Mouse (Mus musculus): ENCODE data around the gene Skap2. TPM values are rescaled to one million over a fixed set of nuclear protein-coding genes. Genes with fewer than 3 reads are reported as not detected.

Gene Skap2
- polyA plus RNA-seq, 1 experiment from 2014 or later, result 35.5 TPM

- DNase-seq (ENCODE audit: low spot score), result no peak
- 77% methylated on average over 5 of the region's 5 CpGs for WGBS
- no peak overlapping the region for H3K4me2 ChIP-seq
Observed at GRCm38 (mm10) chr6:51890356-51890755, 122.0 kb downstream of the Skap2 start.

GRCm38 (mm10) chr6:51889824-51890223, 122.5 kb downstream of the Skap2 start:
- WGBS, result 71% methylated on average over 4 of the region's 4 CpGs
- Histone ChIP-seq H3K4me2 (no peak overlapping the region), H3K4me3 (ENCODE audit: low read depth, low read length) (no peak overlapping the region), H3K27me3 (replicated peaks; ENCODE audit: control insufficient read depth, insufficient read depth, low read length) (no peaks in the 10 kb centered on the region), H3K9ac (ENCODE audit: low read depth, low read length) (no peak overlapping the region), H3K9me3 (ENCODE audit: control insufficient read depth, low read length) (no peaks in the 10 kb centered on the region), H3K27ac (ENCODE audit: low read depth, low read length) (no peak overlapping the region), H3K36me3 (ENCODE audit: control insufficient read depth, insufficient read depth, low read length) (no peaks in the 10 kb centered on the region), H3K4me1 (replicated peaks; ENCODE audit: control insufficient read depth, insufficient read depth, low read length) (peaks cover 3% of the 10 kb centered on the region; the same call in 1 of the 2 replicates)
- no peak for ATAC-seq (replicated peaks; ENCODE audit: low FRiP score)
- DNase-seq (ENCODE audit: low spot score), result no peak

More at GRCm38 (mm10) chr6:51890356-51890755, 122.0 kb downstream of the Skap2 start:
- no peaks in the 10 kb centered on the region for H3K9me3 ChIP-seq (ENCODE audit: control insufficient read depth, low read length)
- no peaks in the 10 kb centered on the region for H3K36me3 ChIP-seq (ENCODE audit: control insufficient read depth, insufficient read depth, low read length)
- no peak overlapping the region for H3K4me3 ChIP-seq (ENCODE audit: low read depth, low read length)
- H3K27ac ChIP-seq (ENCODE audit: low read depth, low read length), result no peak overlapping the region
- no peaks in the 10 kb centered on the region for H3K27me3 ChIP-seq (replicated peaks; ENCODE audit: control insufficient read depth, insufficient read depth, low read length)
- H3K9ac ChIP-seq (ENCODE audit: low read depth, low read length), result no peak overlapping the region
- H3K4me1 ChIP-seq (replicated peaks; ENCODE audit: control insufficient read depth, insufficient read depth, low read length), result peaks cover 6% of the 10 kb centered on the region; the same call in 1 of the 2 replicates
- no peak for ATAC-seq (replicated peaks; ENCODE audit: low FRiP score)

- Histone ChIP-seq H3K4me2 (no peak overlapping the region), H3K9me3 (ENCODE audit: control insufficient read depth, low read length) (no peaks in the 10 kb centered on the region), H3K9ac (ENCODE audit: low read depth, low read length) (no peak overlapping the region), H3K27ac (ENCODE audit: low read depth, low read length) (no peak overlapping the region), H3K4me3 (ENCODE audit: low read depth, low read length) (no peak overlapping the region), H3K27me3 (replicated peaks; ENCODE audit: control insufficient read depth, insufficient read depth, low read length) (no peaks in the 10 kb centered on the region), H3K36me3 (ENCODE audit: control insufficient read depth, insufficient read depth, low read length) (no peaks in the 10 kb centered on the region), H3K4me1 (replicated peaks; ENCODE audit: control insufficient read depth, insufficient read depth, low read length) (peaks cover 2% of the 10 kb centered on the region; the same call in 1 of the 2 replicates)
- DNase-seq (ENCODE audit: low spot score) (no peak), ATAC-seq (replicated peaks; ENCODE audit: low FRiP score) (no peak)
- 49% methylated on average over 3 of the region's 3 CpGs for WGBS
Observed at GRCm38 (mm10) chr6:51886902-51887431, 125.4 kb downstream of the Skap2 start.

- no peak overlapping the region for H3K9ac ChIP-seq (ENCODE audit: low read depth, low read length)
- 83% methylated on average over 5 of the region's 5 CpGs for WGBS
- DNase-seq (ENCODE audit: low spot score) (no peak), ATAC-seq (replicated peaks; ENCODE audit: low FRiP score) (no peak)
- no peaks in the 10 kb centered on the region for H3K9me3 ChIP-seq (ENCODE audit: control insufficient read depth, low read length)
- peaks cover 23% of the 10 kb centered on the region for H3K4me1 ChIP-seq (replicated peaks; ENCODE audit: control insufficient read depth, insufficient read depth, low read length)
- H3K4me3 ChIP-seq (ENCODE audit: low read depth, low read length), result no peak overlapping the region
- no peak overlapping the region for H3K4me2 ChIP-seq
- no peak overlapping the region for H3K27ac ChIP-seq (ENCODE audit: low read depth, low read length)
- no peaks in the 10 kb centered on the region for H3K27me3 ChIP-seq (replicated peaks; ENCODE audit: control insufficient read depth, insufficient read depth, low read length)
- no peaks in the 10 kb centered on the region for H3K36me3 ChIP-seq (ENCODE audit: control insufficient read depth, insufficient read depth, low read length)
Observed at GRCm38 (mm10) chr6:51882880-51883274, 129.5 kb downstream of the Skap2 start.

- no peak overlapping the region for H3K9ac ChIP-seq (ENCODE audit: low read depth, low read length)
- H3K4me2 ChIP-seq, result no peak overlapping the region
- H3K4me3 ChIP-seq (ENCODE audit: low read depth, low read length), result no peak overlapping the region
- peaks cover 23% of the 10 kb centered on the region for H3K4me1 ChIP-seq (replicated peaks; ENCODE audit: control insufficient read depth, insufficient read depth, low read length)
- ATAC-seq (replicated peaks; ENCODE audit: low FRiP score), result no peak
- H3K36me3 ChIP-seq (ENCODE audit: control insufficient read depth, insufficient read depth, low read length), result no peaks in the 10 kb centered on the region
- no peaks in the 10 kb centered on the region for H3K9me3 ChIP-seq (ENCODE audit: control insufficient read depth, low read length)
- 73% methylated on average over 17 of the region's 17 CpGs for WGBS
- no peak for DNase-seq (ENCODE audit: low spot score)
- H3K27me3 ChIP-seq (replicated peaks; ENCODE audit: control insufficient read depth, insufficient read depth, low read length), result no peaks in the 10 kb centered on the region
- H3K27ac ChIP-seq (ENCODE audit: low read depth, low read length), result no peak overlapping the region
Observed at GRCm38 (mm10) chr6:51882266-51882879, 130.0 kb downstream of the Skap2 start.

- 38% methylated on average over 13 of the region's 13 CpGs for WGBS
- Histone ChIP-seq H3K27ac (ENCODE audit: low read depth, low read length) (peak overlapping the region; percentile 69), H3K4me3 (ENCODE audit: low read depth, low read length) (no peak overlapping the region), H3K36me3 (ENCODE audit: control insufficient read depth, insufficient read depth, low read length) (no peaks in the 10 kb centered on the region), H3K4me2 (peak overlapping the region; percentile 53), H3K9me3 (ENCODE audit: control insufficient read depth, low read length) (no peaks in the 10 kb centered on the region), H3K27me3 (replicated peaks; ENCODE audit: control insufficient read depth, insufficient read depth, low read length) (no peaks in the 10 kb centered on the region), H3K9ac (ENCODE audit: low read depth, low read length) (no peak overlapping the region), H3K4me1 (replicated peaks; ENCODE audit: control insufficient read depth, insufficient read depth, low read length) (peaks cover 31% of the 10 kb centered on the region)
- DNase-seq (ENCODE audit: low spot score) (no peak), ATAC-seq (replicated peaks; ENCODE audit: low FRiP score) (peak; percentile 65; the same call in 1 of the 2 replicates)
Observed at GRCm38 (mm10) chr6:51881181-51881968, 131.0 kb downstream of the Skap2 start.

- no peaks in the 10 kb centered on the region for H3K9me3 ChIP-seq (ENCODE audit: control insufficient read depth, low read length)
- DNase-seq (ENCODE audit: low spot score), result no peak
- H3K9ac ChIP-seq (ENCODE audit: low read depth, low read length), result no peak overlapping the region
- H3K4me2 ChIP-seq, result peak overlapping the region; percentile 53
- H3K4me1 ChIP-seq (replicated peaks; ENCODE audit: control insufficient read depth, insufficient read depth, low read length), result peaks cover 31% of the 10 kb centered on the region
- H3K4me3 ChIP-seq (ENCODE audit: low read depth, low read length), result no peak overlapping the region
- ATAC-seq (replicated peaks; ENCODE audit: low FRiP score), result peak; percentile 32; the same call in 1 of the 2 replicates
- no peaks in the 10 kb centered on the region for H3K36me3 ChIP-seq (ENCODE audit: control insufficient read depth, insufficient read depth, low read length)
- H3K27ac ChIP-seq (ENCODE audit: low read depth, low read length), result peak overlapping the region; percentile 69
- 27% methylated on average over 6 of the region's 6 CpGs for WGBS
- H3K27me3 ChIP-seq (replicated peaks; ENCODE audit: control insufficient read depth, insufficient read depth, low read length), result no peaks in the 10 kb centered on the region
Observed at GRCm38 (mm10) chr6:51880778-51881177, 131.6 kb downstream of the Skap2 start.

GRCm38 (mm10) chr6:51878551-51878950, 133.8 kb downstream of the Skap2 start:
- no peaks in the 10 kb centered on the region for H3K27me3 ChIP-seq (replicated peaks; ENCODE audit: control insufficient read depth, insufficient read depth, low read length)
- H3K4me1 ChIP-seq (replicated peaks; ENCODE audit: control insufficient read depth, insufficient read depth, low read length), result peaks cover 31% of the 10 kb centered on the region
- no peak overlapping the region for H3K4me3 ChIP-seq (ENCODE audit: low read depth, low read length)
- H3K4me2 ChIP-seq, result no peak overlapping the region
- 0 out of 2 replicates have a peak, but pooled peaks have one; percentile 26 for ATAC-seq (replicated peaks; ENCODE audit: low FRiP score)
- DNase-seq (ENCODE audit: low spot score), result no peak
- no peaks in the 10 kb centered on the region for H3K9me3 ChIP-seq (ENCODE audit: control insufficient read depth, low read length)
- no peak overlapping the region for H3K27ac ChIP-seq (ENCODE audit: low read depth, low read length)
- H3K9ac ChIP-seq (ENCODE audit: low read depth, low read length), result no peak overlapping the region
- no peaks in the 10 kb centered on the region for H3K36me3 ChIP-seq (ENCODE audit: control insufficient read depth, insufficient read depth, low read length)
- WGBS, result 55% methylated on average over 2 of the region's 2 CpGs

All from liver, embryonic 11.5 days (tissue).